Mouse (Mus musculus): ENCODE measurements around the gene Zfp710. TPM values are rescaled to one million over a fixed set of nuclear protein-coding genes. Genes with fewer than 3 reads are reported as not detected.

The Zfp710 gene
- polyA plus RNA-seq, 1 experiment: 5.3 TPM

DNA sequence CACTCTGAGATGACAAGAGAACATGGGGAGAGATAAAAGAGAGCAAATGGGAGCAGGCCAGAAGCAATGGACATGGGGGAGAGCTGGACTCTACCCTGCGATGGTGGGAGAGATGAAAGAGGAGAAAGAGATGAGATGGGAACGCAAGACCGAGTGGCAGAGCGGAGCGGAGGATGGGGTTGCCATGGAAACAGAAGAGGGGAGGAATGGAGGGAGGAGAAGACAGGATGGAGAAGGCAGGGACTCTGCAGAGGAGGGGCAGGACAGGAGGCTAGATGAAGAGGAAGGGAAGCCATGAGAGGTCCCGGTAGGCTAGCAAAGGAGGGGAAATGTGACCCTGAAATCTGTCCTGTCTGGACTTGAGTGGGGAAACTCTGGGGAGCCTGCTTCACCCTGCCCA lies 47.7 kb downstream of the Zfp710 start:
- TF ChIP-seq REST (IDR thresholded peaks at IDR 0.05; ENCODE audit: insufficient read depth, insufficient read length) (no peak), TCF12 (IDR thresholded peaks at IDR 0.05; ENCODE audit: insufficient read depth, poor library complexity, severe bottlenecking) (no peak), MYOG (IDR thresholded peaks at IDR 0.05; ENCODE audit: control insufficient read depth in 1 of 3, insufficient read depth in 1 of 3, insufficient read length in 2 of 3, low read depth in 2 of 3) (no peak)
- Histone ChIP-seq H3K27me3 (ENCODE audit: control insufficient read depth, insufficient read depth, insufficient read length) (no peaks in the 10 kb centered on the region), H3K4me3 (no peak overlapping the region), H3K36me3 (ENCODE audit: control insufficient read depth, insufficient read depth) (no peaks in the 10 kb centered on the region), H3ac (ENCODE audit: control insufficient read depth, insufficient read length) (no peak overlapping the region), H3K79me2 (ENCODE audit: control insufficient read depth, insufficient read depth) (no peaks in the 10 kb centered on the region), H3K4me2 (ENCODE audit: low read depth) (no peak overlapping the region)

DNA sequence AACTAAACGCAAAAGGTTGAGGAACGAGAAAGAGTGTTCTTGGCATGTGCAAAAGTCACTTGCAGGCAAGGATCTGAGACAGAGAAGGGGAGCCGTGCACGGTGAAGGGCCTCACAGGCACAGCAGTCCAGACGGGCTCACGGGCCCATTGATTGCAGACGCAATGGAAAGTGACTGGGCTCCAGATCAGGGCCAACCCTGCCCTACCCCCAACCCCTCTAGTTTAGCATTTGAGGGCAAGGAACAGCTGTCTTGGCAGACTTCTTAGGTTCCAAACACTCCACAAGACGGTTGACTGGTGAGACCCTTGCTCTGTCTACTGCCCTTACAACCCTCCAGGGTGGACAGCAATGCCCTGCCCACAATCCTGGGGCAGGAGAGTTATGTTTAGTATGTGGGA lies 48.9 kb downstream of the Zfp710 start:
- Histone ChIP-seq H3K4me3 (no peak overlapping the region), H3K36me3 (ENCODE audit: control insufficient read depth, insufficient read depth) (no peaks in the 10 kb centered on the region), H3K4me2 (ENCODE audit: low read depth) (no peak overlapping the region), H3ac (ENCODE audit: control insufficient read depth, insufficient read length) (no peak overlapping the region), H3K27me3 (ENCODE audit: control insufficient read depth, insufficient read depth, insufficient read length) (no peaks in the 10 kb centered on the region), H3K79me2 (ENCODE audit: control insufficient read depth, insufficient read depth) (no peaks in the 10 kb centered on the region)
- TF ChIP-seq MYOD1 (IDR thresholded peaks at IDR 0.05; ENCODE audit: control insufficient read depth in 1 of 3, insufficient read length in 2 of 3, low read depth in 2 of 3) (peak in 1 of 3 experiments; percentile 25), POLR2AphosphoS2 (IDR thresholded peaks at IDR 0.05; ENCODE audit: insufficient read length, low read depth) (no peak)

DNA sequence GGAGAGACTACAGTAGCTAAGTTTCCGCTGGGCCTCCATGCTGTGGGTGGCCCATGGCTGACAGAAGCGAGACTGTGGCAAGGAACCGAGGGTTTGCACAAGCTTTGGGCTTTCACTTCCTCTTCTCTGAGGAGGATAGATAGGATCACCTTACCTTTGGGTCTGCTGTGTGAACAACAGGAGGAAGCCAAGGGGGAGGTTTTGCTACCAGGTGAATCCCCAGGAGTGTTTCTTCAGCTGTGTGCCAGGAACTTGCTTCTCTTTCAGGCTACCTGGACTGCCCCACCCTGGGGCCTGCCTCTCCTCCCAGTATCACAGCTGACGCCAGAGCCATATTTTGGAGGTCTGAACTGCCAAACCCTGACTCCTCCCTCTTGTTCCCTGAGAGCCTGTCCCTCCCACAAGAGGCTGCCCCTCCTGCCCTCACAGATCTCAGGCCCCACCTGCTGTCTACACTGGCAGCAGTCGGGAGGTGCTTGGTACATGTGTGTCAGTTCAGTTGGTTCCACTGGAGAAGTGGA lies 50.4 kb downstream of the Zfp710 start:
- H3ac ChIP-seq (ENCODE audit: control insufficient read depth, insufficient read length): no peak overlapping the region
- H3K4me3 ChIP-seq: no peak overlapping the region
- no peaks in the 10 kb centered on the region for H3K36me3 ChIP-seq (ENCODE audit: control insufficient read depth, insufficient read depth)
- no peak overlapping the region for H3K4me2 ChIP-seq (ENCODE audit: low read depth)
- H3K27me3 ChIP-seq (ENCODE audit: control insufficient read depth, insufficient read depth, insufficient read length): no peaks in the 10 kb centered on the region
- no peaks in the 10 kb centered on the region for H3K79me2 ChIP-seq (ENCODE audit: control insufficient read depth, insufficient read depth)
- TF ChIP-seq REST (IDR thresholded peaks at IDR 0.05; ENCODE audit: insufficient read depth, insufficient read length): no peak
- no peak for TF ChIP-seq POLR2AphosphoS2 (IDR thresholded peaks at IDR 0.05; ENCODE audit: insufficient read length, low read depth)
- TF ChIP-seq MYOG (IDR thresholded peaks at IDR 0.05; ENCODE audit: control insufficient read depth in 1 of 3, insufficient read depth in 1 of 3, insufficient read length in 2 of 3, low read depth in 2 of 3): peak in 1 of 3 experiments; percentile 28

DNA sequence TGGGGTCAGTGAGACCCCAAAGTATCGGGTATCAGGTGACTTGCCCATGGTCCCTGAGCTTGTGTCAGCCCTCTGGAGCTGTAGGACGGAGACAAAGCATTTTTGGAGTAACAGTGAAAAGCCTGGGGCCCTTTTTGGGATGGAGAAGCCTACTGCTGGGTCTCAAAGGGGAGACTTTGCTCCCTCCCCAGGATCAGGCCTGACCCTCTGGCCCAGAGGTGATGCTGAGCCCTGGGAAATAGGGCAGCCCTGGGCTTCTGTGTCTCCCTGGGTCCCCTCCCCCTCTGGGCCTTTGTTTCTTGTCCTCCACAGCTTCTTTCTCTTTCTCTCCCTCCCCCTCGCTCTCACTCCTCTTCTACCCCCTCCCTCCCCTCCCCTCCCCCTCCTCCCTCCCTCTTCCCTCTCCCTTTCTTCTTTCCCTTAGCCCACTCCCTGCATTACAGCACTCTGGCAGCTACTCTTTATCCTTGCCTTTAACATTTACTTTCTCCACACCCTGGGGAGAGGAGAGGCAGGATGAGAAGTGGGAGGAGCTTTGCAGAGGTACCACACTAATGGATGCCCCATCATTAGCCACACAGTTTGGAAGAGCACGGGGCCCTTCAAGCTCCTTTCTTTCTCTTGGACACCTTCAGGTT lies 51.5 kb downstream of the Zfp710 start:
- no peak for TF ChIP-seq CEBPB (IDR thresholded peaks at IDR 0.05; ENCODE audit: insufficient read depth, poor library complexity, severe bottlenecking)
- no peak for TF ChIP-seq TCF3 (IDR thresholded peaks at IDR 0.05; ENCODE audit: insufficient read length, low read depth)
- no peak for TF ChIP-seq MYOG (IDR thresholded peaks at IDR 0.05; ENCODE audit: control insufficient read depth in 1 of 3, insufficient read depth in 1 of 3, insufficient read length in 2 of 3, low read depth in 2 of 3)
- no peak for TF ChIP-seq TCF12 (IDR thresholded peaks at IDR 0.05; ENCODE audit: insufficient read depth, poor library complexity, severe bottlenecking)
- no peak for TF ChIP-seq E2F4 (IDR thresholded peaks at IDR 0.05; ENCODE audit: insufficient read depth)
- no peak for TF ChIP-seq MYOD1 (IDR thresholded peaks at IDR 0.05; ENCODE audit: control insufficient read depth in 1 of 3, insufficient read length in 2 of 3, low read depth in 2 of 3)
- no peak for TF ChIP-seq POLR2AphosphoS2 (IDR thresholded peaks at IDR 0.05; ENCODE audit: insufficient read length, low read depth)
- TF ChIP-seq POLR2A (IDR thresholded peaks at IDR 0.05; ENCODE audit: insufficient read length, low read depth): no peak
- no peak for TF ChIP-seq SRF (IDR thresholded peaks at IDR 0.05; ENCODE audit: control insufficient read depth, insufficient read length, low read depth)
- TF ChIP-seq MAX (IDR thresholded peaks at IDR 0.05; ENCODE audit: low read depth): no peak
- TF ChIP-seq REST (IDR thresholded peaks at IDR 0.05; ENCODE audit: insufficient read depth, insufficient read length): no peak
- TF ChIP-seq USF1 (IDR thresholded peaks at IDR 0.05; ENCODE audit: low read depth): no peak
- Histone ChIP-seq H3K27me3 (ENCODE audit: control insufficient read depth, insufficient read depth, insufficient read length) (no peaks in the 10 kb centered on the region), H3K4me2 (ENCODE audit: low read depth) (no peak overlapping the region), H3K79me2 (ENCODE audit: control insufficient read depth, insufficient read depth) (no peaks in the 10 kb centered on the region), H3ac (ENCODE audit: control insufficient read depth, insufficient read length) (no peak overlapping the region), H3K4me3 (no peak overlapping the region), H3K36me3 (ENCODE audit: control insufficient read depth, insufficient read depth) (no peaks in the 10 kb centered on the region)

DNA sequence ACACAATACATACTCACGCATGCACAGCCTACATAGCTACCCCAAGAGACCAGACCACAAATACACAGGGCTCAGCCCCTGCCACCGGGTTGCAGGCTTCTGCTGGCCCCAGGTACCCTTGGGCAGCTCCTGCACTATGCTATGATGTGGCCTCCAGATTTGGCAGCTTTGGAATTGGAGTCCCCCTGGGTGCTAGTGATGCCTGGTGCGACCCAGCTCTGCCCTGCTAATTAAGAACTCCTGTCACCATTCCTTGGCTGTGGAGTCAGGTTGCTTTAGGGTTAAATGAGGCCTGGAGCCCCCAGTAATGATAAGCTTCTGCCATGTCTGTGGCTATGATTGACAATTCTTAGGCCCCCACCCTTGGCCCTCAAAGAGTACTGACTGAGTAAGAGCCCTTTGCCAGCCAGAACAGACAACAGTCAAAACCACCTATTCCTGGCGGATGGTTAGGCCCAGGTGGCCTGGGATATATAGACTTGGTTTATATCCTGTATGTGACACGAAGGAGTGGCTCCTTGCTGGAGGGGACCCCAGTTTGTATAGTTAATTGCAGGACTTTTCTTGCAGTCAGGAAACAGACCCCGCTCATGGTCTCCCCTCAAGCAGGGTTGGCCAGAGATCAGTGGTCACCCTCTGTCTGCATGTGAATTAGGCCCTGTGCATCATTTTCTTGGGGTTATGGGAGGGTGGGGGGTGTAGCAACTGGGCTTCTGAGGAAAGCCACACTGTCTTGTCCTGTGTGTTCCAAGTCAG lies 52.5 kb downstream of the Zfp710 start:
- no peak overlapping the region for H3K4me3 ChIP-seq
- no peaks in the 10 kb centered on the region for H3K27me3 ChIP-seq (ENCODE audit: control insufficient read depth, insufficient read depth, insufficient read length)
- H3K36me3 ChIP-seq (ENCODE audit: control insufficient read depth, insufficient read depth): no peaks in the 10 kb centered on the region
- H3K4me2 ChIP-seq (ENCODE audit: low read depth): no peak overlapping the region
- no peaks in the 10 kb centered on the region for H3K79me2 ChIP-seq (ENCODE audit: control insufficient read depth, insufficient read depth)
- TF ChIP-seq TCF3 (IDR thresholded peaks at IDR 0.05; ENCODE audit: insufficient read length, low read depth): no peak
- TF ChIP-seq REST (IDR thresholded peaks at IDR 0.05; ENCODE audit: insufficient read depth, insufficient read length): no peak
- TF ChIP-seq TCF12 (IDR thresholded peaks at IDR 0.05; ENCODE audit: insufficient read depth, poor library complexity, severe bottlenecking): no peak
- no peak for TF ChIP-seq MYOG (IDR thresholded peaks at IDR 0.05; ENCODE audit: control insufficient read depth in 1 of 3, insufficient read depth in 1 of 3, insufficient read length in 2 of 3, low read depth in 2 of 3)
- TF ChIP-seq USF1 (IDR thresholded peaks at IDR 0.05; ENCODE audit: low read depth): no peak
- no peak for TF ChIP-seq POLR2AphosphoS2 (IDR thresholded peaks at IDR 0.05; ENCODE audit: insufficient read length, low read depth)
- TF ChIP-seq SRF (IDR thresholded peaks at IDR 0.05; ENCODE audit: control insufficient read depth, insufficient read length, low read depth): no peak
- no peak for TF ChIP-seq MAX (IDR thresholded peaks at IDR 0.05; ENCODE audit: low read depth)
- no peak for TF ChIP-seq CEBPB (IDR thresholded peaks at IDR 0.05; ENCODE audit: insufficient read depth, poor library complexity, severe bottlenecking)
- no peak for TF ChIP-seq MYOD1 (IDR thresholded peaks at IDR 0.05; ENCODE audit: control insufficient read depth in 1 of 3, insufficient read length in 2 of 3, low read depth in 2 of 3)
- TF ChIP-seq E2F4 (IDR thresholded peaks at IDR 0.05; ENCODE audit: insufficient read depth): no peak
- no peak for TF ChIP-seq POLR2A (IDR thresholded peaks at IDR 0.05; ENCODE audit: insufficient read length, low read depth)
- no peak overlapping the region for H3ac ChIP-seq (ENCODE audit: control insufficient read depth, insufficient read length)

All from myocyte (in vitro differentiated cells).